21 mouse cellular contexts compared by ENCODE assay signal in genomic region chr2:31041386-31041785, GRCm38 (mm10). TPM values are rescaled to one million over a fixed set of nuclear protein-coding genes. Genes with fewer than 3 reads are reported as not detected.
A peak's percentile ranks its signal among the peaks of the same experiment; 100 is the strongest.
DNase-seq lines count a peak whose midpoint lies in the region; ATAC-seq and TF ChIP-seq lines count a peak whose summit lies in the region.
"Had no signal": no experiment of that assay in that cellular context is flagged by ENCODE, and none has a peak within 500 bp of the region (broad histone marks: within the 10 kb centered on the region; RNA-seq: fewer than 3 reads in every experiment).

No protein-coding gene starts in this region.

- no peak overlapping the region for H3K9ac ChIP-seq in neural tube, embryonic 15.5 days (replicated peaks)
- H3K9ac ChIP-seq: forebrain, embryonic 12.5 days; heart, embryonic 13.5 days; limb, embryonic 12.5 days; liver, embryonic 13.5 days had no signal

- H3K4me1 ChIP-seq in neural tube, embryonic 15.5 days, result no peaks in the 10 kb centered on the region
- H3K4me1 ChIP-seq: forebrain, embryonic 12.5 days; heart, embryonic 13.5 days; limb, embryonic 12.5 days; liver, embryonic 13.5 days had no signal

- WGBS in neural tube, embryonic 15.5 days, result 92% methylated on average over 6 of the region's 6 CpGs

- DNase-seq in layer of hippocampus, adult 2 months (ENCODE audit: low spot score in 2 of 2), result no peak
- DNase-seq in layer of hippocampus, postnatal 14 days (ENCODE audit: low spot score in 2 of 2), result no peak
- peak; percentile 71 for DNase-seq in 3T3-L1 (ENCODE audit: low read depth, low spot score)
- DNase-seq in adipocyte (ENCODE audit: low spot score), result peak; percentile 40
- peak; percentile 67 for DNase-seq in fat pad, adult 2 months (ENCODE audit: extremely low read depth, low read depth, low spot score)
- DNase-seq: cerebellum, adult 11 months; heart, postnatal 36 days; kidney, adult 11 months; liver, embryonic 13.5 days; retina, postnatal 1 day; spleen, adult 18-20 months; thymus, postnatal 25 days had no signal

- H3K27me3 ChIP-seq in neural tube, embryonic 15.5 days (replicated peaks), result no peaks in the 10 kb centered on the region
- H3K27me3 ChIP-seq: forebrain, embryonic 12.5 days; heart, embryonic 13.5 days; limb, embryonic 12.5 days; liver, embryonic 13.5 days had no signal

- no peak overlapping the region for H3K4me2 ChIP-seq in neural tube, embryonic 15.5 days
- H3K4me2 ChIP-seq: forebrain, embryonic 12.5 days; heart, embryonic 13.5 days; limb, embryonic 12.5 days; liver, embryonic 13.5 days; midbrain, embryonic 11.5 days had no signal

- H3K4me3 ChIP-seq in layer of hippocampus, adult 2 months, result no peak overlapping the region
- no peak overlapping the region for H3K4me3 ChIP-seq in neural tube, embryonic 15.5 days (replicated peaks)
- H3K4me3 ChIP-seq: forebrain, embryonic 12.5 days; heart, embryonic 13.5 days; limb, embryonic 12.5 days; liver, embryonic 13.5 days had no signal

- H3K9me3 ChIP-seq in neural tube, embryonic 15.5 days (replicated peaks), result no peaks in the 10 kb centered on the region
- H3K9me3 ChIP-seq: forebrain, embryonic 12.5 days; liver, embryonic 13.5 days had no signal

- H3K36me3 ChIP-seq in neural tube, embryonic 15.5 days, result peaks cover 54% of the 10 kb centered on the region

- TF ChIP-seq CTCF in layer of hippocampus, adult 2 months (conservative IDR thresholded peaks at IDR 0.05), result no peak

- ATAC-seq in neural tube, embryonic 15.5 days (ENCODE audit: low FRiP score), result no peak
- no peak for ATAC-seq in CD4-positive, CD25-positive, alpha-beta regulatory T cell, adult 4 months
- ATAC-seq: hindbrain, embryonic 16.5 days had no signal

- H3K27ac ChIP-seq in layer of hippocampus, adult 2 months, result peak overlapping the region; percentile 56; the same call in 1 of the 2 replicates
- no peak overlapping the region for H3K27ac ChIP-seq in neural tube, embryonic 15.5 days (replicated peaks)
- H3K27ac ChIP-seq: forebrain, embryonic 12.5 days; heart, embryonic 13.5 days; kidney, postnatal 0 days; limb, embryonic 12.5 days; liver, embryonic 13.5 days; macrophage had no signal

RNA-seq across cellular contexts. Expression of gene Usp20, which starts 59.3 kb away (rescaled TPM):
- total RNA-seq in layer of hippocampus, adult 2 months (2021), result 10 to 100 TPM; 83.9 to 87.1 TPM
- total RNA-seq in layer of hippocampus, postnatal 14 days (2021), result 10 to 100 TPM; 84.0 to 85.6 TPM
- 44.3 and 49.7 TPM in 2 replicates for polyA plus RNA-seq in neural tube, embryonic 15.5 days (2015; fragmentation: Nextera tagmentation; extraction: Ambion mirVana)
- polyA plus RNA-seq in CD4-positive, CD25-positive, alpha-beta regulatory T cell, adult 4 months (2017; shearing (Covaris generic)), result 10 to 100 TPM; 11.0 to 25.8 TPM

RNA-seq across cellular contexts. Expression of gene BC005624, which starts 59.4 kb away (rescaled TPM):
- 10 to 100 TPM; 66.8 to 68.5 TPM for total RNA-seq in layer of hippocampus, adult 2 months (2021)
- 10 to 100 TPM; 51.0 to 52.8 TPM for total RNA-seq in layer of hippocampus, postnatal 14 days (2021)
- 86.5 and 93.2 TPM in 2 replicates for polyA plus RNA-seq in neural tube, embryonic 15.5 days (2015; fragmentation: Nextera tagmentation; extraction: Ambion mirVana)
- polyA plus RNA-seq in CD4-positive, CD25-positive, alpha-beta regulatory T cell, adult 4 months (2017; shearing (Covaris generic)), result 100 to 1,000 TPM in 1 of 2 experiments, 10 to 100 TPM in 1; 86.1 to 107 TPM

Comparison
In these comparisons a context has a peak if more than half of its experiments do, and no peak if none do; other contexts are left out.
1. DNase-seq: peak in 3T3-L1 (single experiment), adipocyte (single experiment) and fat pad, adult 2 months (single experiment); none in layer of hippocampus, adult 2 months (0 of 2) and layer of hippocampus, postnatal 14 days (0 of 2).